Mouse (Mus musculus) erythroblast, embryonic 14.5 days (primary cell): ENCODE measurements around the gene AW551984.

Source experiments
- GATA1 ChIP-seq: IDR thresholded peaks from 2 replicates; pipeline ENCODE4 v1.6.1; 2012; ENCODE audit warnings: low read length, inconsistent platforms, mixed read lengths
- TAL1 ChIP-seq: IDR thresholded peaks from 3 replicates; pipeline ENCODE4 v1.6.1; 2012; ENCODE audit warnings: low read length, inconsistent platforms, mixed read lengths

DNA sequence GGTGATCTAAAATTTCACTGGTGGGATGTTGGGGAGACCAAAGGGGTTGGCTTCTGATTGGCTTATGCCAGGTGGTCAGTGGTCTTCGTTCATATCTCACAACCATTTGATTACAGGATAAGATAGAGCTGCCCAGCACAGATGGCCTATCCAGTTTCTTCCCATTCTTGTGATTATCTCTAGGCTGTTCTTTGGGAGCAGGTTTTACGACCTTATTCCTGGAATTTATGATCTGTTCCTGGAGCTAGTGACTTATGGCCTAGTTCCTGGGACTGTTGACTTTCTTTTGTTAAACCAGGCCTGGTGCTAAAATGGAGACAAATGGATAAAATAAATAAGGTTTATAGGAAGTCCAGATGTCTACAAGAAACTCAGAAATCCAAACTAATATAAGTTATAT, 20.5 kb upstream of the AW551984 start:
- TF ChIP-seq TAL1 = no peak
- no peak for TF ChIP-seq GATA1
